Mouse (Mus musculus): ENCODE measurements around the gene Nfkbia. TPM values are rescaled to one million over a fixed set of nuclear protein-coding genes. Genes with fewer than 3 reads are reported as not detected.

Gene Nfkbia
- polyA plus RNA-seq, 1 experiment from 2014 or later: 62.3 TPM

DNA sequence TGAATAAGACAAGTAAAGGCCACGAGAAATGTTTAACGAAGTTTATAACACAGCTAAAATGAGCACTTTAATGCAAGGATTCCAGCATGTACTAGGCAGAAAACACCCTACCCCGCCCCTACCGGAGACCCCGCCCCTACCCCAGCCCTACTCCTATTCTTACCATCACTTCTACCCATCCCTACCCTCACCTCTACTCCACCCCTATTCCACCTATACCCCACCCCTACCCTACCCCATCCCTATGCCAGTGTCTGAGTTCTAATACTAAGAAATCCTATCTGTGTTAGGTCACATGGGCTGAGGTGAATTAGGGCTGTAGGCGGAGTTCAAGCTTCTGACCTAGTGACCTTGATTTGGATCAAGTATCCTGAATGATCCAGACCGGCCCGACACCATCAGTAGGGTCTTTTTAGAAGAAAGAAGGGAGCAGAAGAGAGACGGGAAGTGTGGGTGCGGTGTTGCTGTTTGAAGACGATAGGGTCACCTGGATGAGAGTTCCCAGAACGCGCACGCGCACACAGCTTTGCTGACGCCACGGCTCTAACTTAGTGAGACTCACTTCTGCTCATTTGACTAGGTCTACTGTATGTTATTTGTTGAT, 15.0 kb upstream of the Nfkbia start:
- Histone ChIP-seq H3K27me3 (replicated peaks; ENCODE audit: control insufficient read depth, insufficient read depth, low read length) (0 out of 2 replicates have a peak, but pooled peaks cover 2% of the 10 kb centered on the region), H3K4me1 (ENCODE audit: control insufficient read depth, insufficient read depth, low read depth, low read length) (no peaks in the 10 kb centered on the region), H3K4me3 (ENCODE audit: low read length) (no peak overlapping the region), H3K27ac (ENCODE audit: low read depth, low read length) (no peak overlapping the region), H3K4me2 (ENCODE audit: low read length) (no peak overlapping the region), H3K9ac (ENCODE audit: low read depth, low read length) (no peak overlapping the region), H3K36me3 (ENCODE audit: control insufficient read depth, insufficient read depth, low read length) (no peaks in the 10 kb centered on the region), H3K9me3 (ENCODE audit: control insufficient read depth, low read length) (no peaks in the 10 kb centered on the region)
- no peak for ATAC-seq
- WGBS: 88% methylated on average over 17 of the region's 17 CpGs

DNA sequence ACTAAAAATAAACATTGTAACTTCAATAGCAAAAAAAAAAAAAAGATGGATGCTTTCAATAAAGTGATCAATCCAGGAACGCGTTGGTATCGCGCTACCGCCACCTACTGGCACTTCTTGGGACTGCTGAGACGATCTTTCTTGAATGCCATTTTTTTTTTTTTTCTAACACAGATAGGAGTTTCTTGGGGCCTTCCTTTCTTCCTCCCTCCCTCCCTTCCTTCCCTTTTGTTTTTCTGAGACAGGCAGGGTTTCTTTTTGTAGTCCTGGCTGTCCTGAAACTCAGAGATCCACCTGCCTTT, 13.5 kb upstream of the Nfkbia start:
- no peak overlapping the region for H3K9ac ChIP-seq (ENCODE audit: low read depth, low read length)
- ATAC-seq: no peak

DNA sequence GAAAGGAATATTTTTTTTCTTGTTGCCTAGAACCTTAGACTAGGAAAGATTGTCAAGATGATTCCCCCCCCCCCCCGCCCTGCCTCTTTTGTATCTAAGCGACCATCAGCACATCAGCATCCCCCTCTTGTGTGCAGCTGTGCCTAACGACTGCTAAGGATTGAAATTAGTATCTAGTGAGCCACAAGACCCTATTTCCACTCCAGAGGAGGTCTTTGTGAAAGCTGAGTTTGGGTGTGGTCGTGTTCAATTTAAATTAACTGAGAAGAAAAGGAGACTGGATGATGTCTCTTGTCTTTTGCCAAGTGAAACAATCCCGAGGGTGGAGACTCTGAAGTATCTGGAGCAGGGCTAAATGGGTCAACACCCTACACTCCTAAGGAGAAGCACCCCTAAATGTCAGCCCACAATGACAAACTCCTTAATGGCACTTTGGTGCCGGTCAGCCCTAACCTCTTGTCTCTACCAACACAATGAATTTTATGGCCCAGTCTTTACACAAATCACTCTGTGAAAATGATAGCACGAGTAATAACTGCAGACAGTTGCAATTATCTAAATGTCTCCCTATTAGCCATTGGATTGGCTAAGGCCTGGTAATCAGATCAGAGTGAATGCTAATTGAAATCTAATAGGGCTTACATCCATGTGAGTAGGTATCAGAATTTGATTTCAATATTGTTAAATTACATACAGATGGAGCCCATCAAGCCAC, 13.0 kb upstream of the Nfkbia start:
- no peak overlapping the region for H3K4me2 ChIP-seq (ENCODE audit: low read length)
- no peaks in the 10 kb centered on the region for H3K9me3 ChIP-seq (ENCODE audit: control insufficient read depth, low read length)
- peak; percentile 41 for ATAC-seq
- 0 out of 2 replicates have a peak, but pooled peaks cover 2% of the 10 kb centered on the region for H3K27me3 ChIP-seq (replicated peaks; ENCODE audit: control insufficient read depth, insufficient read depth, low read length)
- no peak overlapping the region for H3K27ac ChIP-seq (ENCODE audit: low read depth, low read length)
- H3K36me3 ChIP-seq (ENCODE audit: control insufficient read depth, insufficient read depth, low read length): no peaks in the 10 kb centered on the region
- no peaks in the 10 kb centered on the region for H3K4me1 ChIP-seq (ENCODE audit: control insufficient read depth, insufficient read depth, low read depth, low read length)
- WGBS: 42% methylated on average over 7 of the region's 7 CpGs
- no peak overlapping the region for H3K4me3 ChIP-seq (ENCODE audit: low read length)
- H3K9ac ChIP-seq (ENCODE audit: low read depth, low read length): no peak overlapping the region

More for the DNA sequence above, 13.5 kb upstream of the Nfkbia start:
- Histone ChIP-seq H3K4me1 (ENCODE audit: control insufficient read depth, insufficient read depth, low read depth, low read length) (no peaks in the 10 kb centered on the region), H3K4me3 (ENCODE audit: low read length) (no peak overlapping the region), H3K9me3 (ENCODE audit: control insufficient read depth, low read length) (no peaks in the 10 kb centered on the region), H3K27me3 (replicated peaks; ENCODE audit: control insufficient read depth, insufficient read depth, low read length) (0 out of 2 replicates have a peak, but pooled peaks cover 2% of the 10 kb centered on the region), H3K36me3 (ENCODE audit: control insufficient read depth, insufficient read depth, low read length) (no peaks in the 10 kb centered on the region), H3K27ac (ENCODE audit: low read depth, low read length) (no peak overlapping the region), H3K4me2 (ENCODE audit: low read length) (no peak overlapping the region)
- WGBS: 0% methylated on average over 6 of the region's 6 CpGs

DNA sequence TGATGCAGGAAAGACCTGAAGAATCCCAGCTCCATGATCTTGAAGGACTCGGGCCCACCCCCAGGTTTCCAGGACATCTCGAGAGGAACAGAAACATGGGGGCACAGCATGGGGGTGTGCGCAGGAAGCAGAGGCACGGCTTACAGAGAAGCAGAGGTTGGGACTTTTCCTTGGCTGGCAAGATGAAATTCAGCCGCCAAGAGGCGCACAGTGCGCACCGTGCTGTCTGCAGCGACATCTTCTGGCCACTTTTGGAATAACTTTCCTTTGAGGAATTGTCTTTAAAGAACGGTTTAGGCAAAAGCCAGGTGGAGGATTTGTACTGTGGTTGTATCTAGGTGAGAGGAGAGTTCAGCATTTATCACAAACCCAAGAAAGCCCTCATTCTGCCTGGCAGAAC, 6.6 kb upstream of the Nfkbia start:
- no peak overlapping the region for H3K27ac ChIP-seq (ENCODE audit: low read depth, low read length)
- no peaks in the 10 kb centered on the region; the same call in 1 of the 2 replicates for H3K4me1 ChIP-seq (ENCODE audit: control insufficient read depth, insufficient read depth, low read depth, low read length)
- H3K36me3 ChIP-seq (ENCODE audit: control insufficient read depth, insufficient read depth, low read length): no peaks in the 10 kb centered on the region
- peaks cover 2% of the 10 kb centered on the region; the same call in 1 of the 2 replicates for H3K27me3 ChIP-seq (replicated peaks; ENCODE audit: control insufficient read depth, insufficient read depth, low read length)
- no peak overlapping the region for H3K9ac ChIP-seq (ENCODE audit: low read depth, low read length)
- WGBS: 1% methylated on average over 10 of the region's 10 CpGs
- ATAC-seq: peak; percentile 80
- H3K4me3 ChIP-seq (ENCODE audit: low read length): no peak overlapping the region
- peak overlapping the region; percentile 22 for H3K4me2 ChIP-seq (ENCODE audit: low read length)
- no peaks in the 10 kb centered on the region for H3K9me3 ChIP-seq (ENCODE audit: control insufficient read depth, low read length)

DNA sequence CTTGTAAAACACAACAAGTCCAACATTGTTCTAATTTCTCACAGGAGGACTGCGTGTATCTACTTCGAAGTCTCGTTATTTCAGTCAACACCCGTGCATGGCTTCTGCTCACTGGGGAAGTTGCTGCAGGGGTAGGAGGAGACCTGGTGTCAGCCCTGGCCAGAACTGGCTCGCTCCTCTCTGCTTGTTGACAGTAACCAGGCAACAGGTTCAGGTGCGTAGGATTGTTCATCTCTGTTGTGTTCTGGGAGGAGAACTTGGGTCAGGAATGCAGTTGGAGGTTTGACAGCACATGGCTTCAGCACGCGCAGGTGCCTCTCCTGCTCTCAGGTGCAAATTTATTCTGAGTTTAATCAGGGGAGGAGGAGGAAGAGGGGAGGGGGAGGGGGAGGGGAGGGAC, 5.3 kb upstream of the Nfkbia start:
- Histone ChIP-seq H3K4me3 (ENCODE audit: low read length) (no peak overlapping the region), H3K9ac (ENCODE audit: low read depth, low read length) (no peak overlapping the region), H3K36me3 (ENCODE audit: control insufficient read depth, insufficient read depth, low read length) (no peaks in the 10 kb centered on the region), H3K27ac (ENCODE audit: low read depth, low read length) (no peak overlapping the region), H3K27me3 (replicated peaks; ENCODE audit: control insufficient read depth, insufficient read depth, low read length) (no peaks in the 10 kb centered on the region; the same call in 1 of the 2 replicates), H3K4me1 (ENCODE audit: control insufficient read depth, insufficient read depth, low read depth, low read length) (peaks cover 8% of the 10 kb centered on the region), H3K9me3 (ENCODE audit: control insufficient read depth, low read length) (no peaks in the 10 kb centered on the region), H3K4me2 (ENCODE audit: low read length) (no peak overlapping the region)
- no peak for ATAC-seq
- WGBS: 57% methylated on average over 8 of the region's 8 CpGs

DNA sequence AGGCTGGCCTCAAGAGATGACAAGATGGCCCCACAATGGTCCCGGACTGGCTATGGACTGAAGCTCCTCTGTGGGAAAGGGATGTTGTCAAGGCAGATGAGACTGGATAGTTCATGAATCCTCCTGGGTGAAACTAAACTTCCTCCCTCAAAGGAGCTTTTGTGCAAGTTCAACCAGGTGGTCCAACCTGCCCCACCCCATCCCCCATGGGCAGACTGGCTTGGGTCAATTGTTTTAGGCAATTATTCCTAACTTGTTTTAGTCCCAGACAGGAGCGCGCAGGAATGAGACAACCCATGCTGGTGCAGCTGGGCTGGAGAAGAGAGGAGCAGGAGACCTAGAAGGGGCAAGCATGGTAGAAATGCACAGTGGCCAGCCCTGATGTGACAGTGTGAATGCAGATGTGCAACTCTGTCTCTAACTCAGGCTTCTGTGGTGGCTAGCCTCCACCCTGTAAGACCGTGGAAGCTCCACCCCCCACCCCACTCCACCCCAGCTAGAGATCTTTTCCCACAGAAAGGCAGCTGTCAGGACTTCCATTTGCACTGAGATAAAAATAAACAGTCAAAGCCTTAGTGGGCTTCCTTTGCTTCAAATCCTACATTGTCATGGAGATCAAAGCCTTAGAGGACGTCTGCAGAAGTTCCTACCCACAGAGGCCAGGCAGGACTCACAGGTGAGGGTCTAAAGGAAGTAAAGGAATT, 3.6 kb upstream of the Nfkbia start:
- H3K27ac ChIP-seq (ENCODE audit: low read depth, low read length): no peak overlapping the region
- H3K4me1 ChIP-seq (ENCODE audit: control insufficient read depth, insufficient read depth, low read depth, low read length): peaks cover 13% of the 10 kb centered on the region
- H3K9ac ChIP-seq (ENCODE audit: low read depth, low read length): no peak overlapping the region
- no peak overlapping the region for H3K4me2 ChIP-seq (ENCODE audit: low read length)
- H3K9me3 ChIP-seq (ENCODE audit: control insufficient read depth, low read length): no peaks in the 10 kb centered on the region
- H3K4me3 ChIP-seq (ENCODE audit: low read length): no peak overlapping the region
- no peaks in the 10 kb centered on the region for H3K36me3 ChIP-seq (ENCODE audit: control insufficient read depth, insufficient read depth, low read length)
- H3K27me3 ChIP-seq (replicated peaks; ENCODE audit: control insufficient read depth, insufficient read depth, low read length): no peaks in the 10 kb centered on the region; the same call in 1 of the 2 replicates
- no peak for ATAC-seq
- WGBS: 75% methylated on average over 5 of the region's 5 CpGs

DNA sequence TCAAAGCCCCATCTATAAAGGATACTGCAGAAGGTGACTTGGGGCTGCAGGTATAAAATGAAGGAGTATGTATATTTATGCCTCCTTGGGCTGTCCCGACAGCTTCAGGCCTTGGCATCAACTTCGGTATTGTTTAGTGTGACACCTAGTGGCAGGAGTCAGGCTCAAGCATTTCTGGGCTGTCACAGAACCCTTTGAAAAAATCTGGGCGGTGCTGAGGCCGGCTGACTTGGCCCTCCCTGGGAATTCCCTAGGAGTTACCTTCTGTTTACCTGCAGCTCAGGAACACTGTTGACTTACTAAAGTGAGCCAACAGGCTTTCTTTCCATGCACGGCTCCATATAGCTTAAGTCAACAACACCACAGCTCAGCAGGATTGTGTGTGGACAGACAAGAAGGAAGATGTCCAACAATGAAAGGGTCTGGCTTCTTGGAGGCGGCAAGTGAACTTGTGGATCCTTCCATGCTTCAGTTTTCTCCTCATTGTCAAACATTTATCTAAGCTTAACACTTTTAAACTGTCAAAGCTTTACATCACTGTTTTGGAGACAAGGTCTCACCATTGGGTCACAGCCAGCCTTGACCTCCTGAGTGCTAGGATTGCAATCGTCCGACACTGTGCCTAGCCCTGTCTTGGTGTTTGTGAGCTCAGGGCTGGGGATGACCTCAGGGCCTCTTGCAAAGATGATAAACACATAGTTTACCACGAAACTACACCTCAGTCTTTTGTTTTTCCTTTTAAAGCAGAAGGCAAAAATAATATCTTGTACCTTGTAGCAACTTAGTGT, 2.9 kb upstream of the Nfkbia start:
- no peak overlapping the region for H3K4me3 ChIP-seq (ENCODE audit: low read length)
- no peak for ATAC-seq
- no peak overlapping the region for H3K27ac ChIP-seq (ENCODE audit: low read depth, low read length)
- 38% methylated on average over 9 of the region's 9 CpGs for WGBS
- H3K36me3 ChIP-seq (ENCODE audit: control insufficient read depth, insufficient read depth, low read length): no peaks in the 10 kb centered on the region; the same call in 1 of the 2 replicates
- peaks cover 19% of the 10 kb centered on the region for H3K4me1 ChIP-seq (ENCODE audit: control insufficient read depth, insufficient read depth, low read depth, low read length)
- no peaks in the 10 kb centered on the region for H3K9me3 ChIP-seq (ENCODE audit: control insufficient read depth, low read length)
- no peaks in the 10 kb centered on the region; the same call in 1 of the 2 replicates for H3K27me3 ChIP-seq (replicated peaks; ENCODE audit: control insufficient read depth, insufficient read depth, low read length)
- no peak overlapping the region for H3K9ac ChIP-seq (ENCODE audit: low read depth, low read length)
- H3K4me2 ChIP-seq (ENCODE audit: low read length): no peak overlapping the region

GRCm38 (mm10) chr12:55493381-55493780, 934 bp upstream of the Nfkbia start:
- no peak for ATAC-seq
- Histone ChIP-seq H3K4me2 (ENCODE audit: low read length) (peak overlapping the region; percentile 92), H3K9ac (ENCODE audit: low read depth, low read length) (no peak overlapping the region), H3K9me3 (ENCODE audit: control insufficient read depth, low read length) (no peaks in the 10 kb centered on the region), H3K4me1 (ENCODE audit: control insufficient read depth, insufficient read depth, low read depth, low read length) (peaks cover 19% of the 10 kb centered on the region), H3K36me3 (ENCODE audit: control insufficient read depth, insufficient read depth, low read length) (peaks cover 6% of the 10 kb centered on the region), H3K27ac (ENCODE audit: low read depth, low read length) (no peak overlapping the region), H3K4me3 (ENCODE audit: low read length) (no peak overlapping the region), H3K27me3 (replicated peaks; ENCODE audit: control insufficient read depth, insufficient read depth, low read length) (no peaks in the 10 kb centered on the region; the same call in 1 of the 2 replicates)
- WGBS: 40% methylated on average over 8 of the region's 8 CpGs

Data from hindbrain, embryonic 16.5 days (tissue).